Mouse (Mus musculus) mouse embryonic stem cell (cell line): ENCODE data around the gene Gprasp1.
"Not testable (repeated sequence)": the region's sequence is repeated elsewhere in the genome, so short reads cannot be mapped to it uniquely, and the experiment has no call there.

Experiments
- in situ Hi-C, 2 experiments: fragments of 300-500 bp; cut with MboI; formaldehyde crosslinking; loops; 1 replicate in 1 of 2; 3 replicates in 1 of 2; pipeline ENCODE4 v1.14.3; 2019 to 2020; ENCODE audit warnings: low sequenced_read_pairs in 2 of 2, low pct_unique_long_range_greater_than_20kb in 1 of 2, mixed read lengths in 1 of 2; ENCODE audit not compliant: unreplicated experiment in 1 of 2

Gene Gprasp1

DNA sequence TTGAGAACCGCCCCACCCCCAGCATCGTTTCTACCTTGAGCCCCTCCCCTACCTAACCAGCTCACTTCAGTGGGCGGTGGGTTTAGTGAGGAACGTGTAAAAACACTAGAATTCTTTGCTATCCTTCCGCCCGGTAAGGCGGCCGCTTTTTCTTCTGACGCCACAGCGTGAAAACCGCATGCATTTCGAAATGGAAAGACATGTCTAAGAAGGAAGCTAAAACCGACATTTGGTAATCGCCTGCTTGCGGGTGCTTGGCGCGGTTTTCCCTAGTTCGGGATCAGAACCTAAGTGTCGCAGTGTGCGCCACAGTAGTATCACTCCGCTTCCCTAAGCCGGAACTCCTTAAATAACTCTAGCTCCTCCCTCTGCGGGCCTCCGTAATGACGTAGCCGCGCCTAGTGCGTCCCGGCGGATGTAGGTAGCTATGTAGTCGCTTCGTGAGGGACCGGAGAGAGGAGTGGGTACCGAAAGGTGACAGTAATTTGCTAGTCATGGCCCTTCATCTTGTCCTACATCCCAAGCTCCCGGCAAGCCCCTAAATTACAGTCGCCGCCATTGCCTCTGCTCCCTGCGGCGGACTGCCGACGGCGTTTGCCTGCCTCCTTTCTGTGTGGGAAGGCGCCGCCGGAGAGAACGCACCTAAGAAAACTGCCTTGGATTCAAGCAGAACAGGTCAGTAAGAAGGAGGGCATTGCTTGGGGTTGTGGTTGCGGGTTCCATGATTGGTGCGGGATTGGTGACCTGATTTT lies at the start of gene Gprasp1, which contains the start of gene Armcx5:
TSS of gene Gprasp1 (plus strand) at position 430 of the 752 bp plus-strand sequence.
TSS of gene Armcx5 (plus strand) at position 430 of the 752 bp plus-strand sequence.
- in situ Hi-C loops = no loop called here

DNA sequence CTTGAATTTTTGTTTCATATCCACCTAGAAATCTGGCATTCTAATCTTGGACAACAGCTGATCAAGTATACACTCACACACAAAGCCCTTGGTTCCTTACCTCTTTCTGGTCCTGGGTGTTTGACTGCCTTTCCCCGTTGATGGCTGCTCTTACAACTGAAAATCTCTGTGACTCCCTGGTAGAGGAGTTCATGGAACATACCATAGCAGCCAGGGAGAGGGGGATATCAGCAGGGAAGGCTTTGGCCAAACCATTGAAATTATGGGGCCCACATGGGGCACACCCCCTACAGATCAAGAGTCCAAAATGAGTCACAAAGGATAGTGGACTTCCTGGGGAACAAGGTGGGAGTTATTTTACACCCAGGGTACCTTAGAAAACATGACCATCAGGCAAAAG lies 48.9 kb upstream of the Gprasp1 start, which contains the start of gene Tcp11x2:
TSS of gene Tcp11x2 (minus strand) at position 158 of the 400 bp plus-strand sequence.
- in situ Hi-C loops = no loop called here

DNA sequence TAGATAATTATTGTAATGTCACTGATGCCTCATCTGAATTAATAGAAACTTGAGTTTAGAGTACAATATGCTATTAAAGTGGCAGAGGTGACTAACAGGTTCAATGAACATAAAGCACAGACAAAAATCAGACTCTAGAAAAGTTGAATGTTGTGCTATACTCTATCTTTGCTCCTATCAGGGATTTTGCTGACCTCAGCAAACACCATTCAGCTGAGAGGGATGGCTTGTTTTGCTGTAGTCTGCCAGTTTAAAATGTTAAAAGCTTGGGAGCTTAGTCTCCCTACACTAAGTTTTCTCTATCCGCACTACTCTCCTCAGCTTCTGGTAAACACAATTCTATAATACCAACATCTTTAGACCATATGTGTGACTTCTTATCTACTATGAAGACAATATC lies 39.4 kb upstream of the Gprasp1 start:
- in situ Hi-C loops = no loop called here

DNA sequence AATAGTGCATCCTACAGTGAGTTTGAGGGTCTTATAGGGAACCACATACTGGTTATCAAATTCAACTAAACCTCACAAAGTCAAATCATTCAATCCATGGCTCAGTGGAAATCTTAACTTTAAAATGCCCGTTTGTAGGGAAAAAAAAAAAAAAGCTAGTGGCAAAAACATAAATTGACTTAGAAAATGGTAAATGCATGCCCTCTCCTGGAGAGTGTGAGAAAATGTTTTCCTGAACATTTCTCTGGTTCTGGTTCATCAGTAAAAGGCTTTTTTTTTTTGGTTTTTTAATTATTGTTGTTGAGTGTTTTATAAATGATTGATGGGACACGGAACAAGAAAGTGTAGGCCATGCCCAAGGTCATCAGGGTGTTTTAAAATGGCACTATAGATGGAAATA lies 38.2 kb upstream of the Gprasp1 start:
- in situ Hi-C loops = no loop called here

DNA sequence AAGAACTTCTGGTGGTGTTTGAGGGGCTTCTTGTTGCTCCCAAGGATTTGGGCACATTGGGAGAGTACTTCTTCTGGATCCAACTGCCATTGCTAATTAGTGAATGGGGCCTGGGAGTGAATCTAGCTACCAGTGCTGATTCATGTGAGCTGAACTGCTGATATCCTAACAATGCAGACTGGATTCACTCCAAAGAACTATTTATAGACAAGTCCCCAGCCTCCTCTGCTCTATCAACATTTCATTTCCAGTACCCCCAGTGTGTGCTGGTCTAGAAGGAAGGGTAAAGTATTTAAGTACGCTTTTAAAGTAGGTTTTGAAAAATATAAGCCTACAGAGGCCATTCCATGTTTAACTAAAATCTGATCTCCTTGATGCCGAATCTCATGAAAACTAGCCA lies 29.7 kb upstream of the Gprasp1 start:
- in situ Hi-C loops = no loop called here

DNA sequence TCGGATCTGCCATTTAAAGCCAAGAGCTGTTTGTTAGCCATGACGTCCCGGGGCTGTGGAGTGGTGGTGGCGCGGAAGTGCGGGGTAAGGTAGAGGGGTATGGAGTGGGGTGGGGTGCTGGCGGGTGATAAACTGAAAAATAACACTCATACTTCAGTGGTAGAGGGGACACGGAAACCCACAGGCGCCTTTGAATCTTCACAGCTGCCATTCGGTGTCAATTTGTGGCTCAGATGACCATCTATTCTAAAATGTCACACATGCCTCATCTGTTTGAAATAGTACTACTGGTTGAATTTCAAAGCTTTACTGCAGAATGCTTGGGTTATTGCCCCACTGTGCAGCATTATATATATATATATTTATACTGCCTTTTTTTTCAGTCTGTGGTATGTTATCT lies 17.4 kb upstream of the Gprasp1 start, which contains the start of gene Tmsb15a:
TSS of gene Tmsb15a (minus strand) at position 101 of the 400 bp plus-strand sequence.
- in situ Hi-C loops = no loop called here

DNA sequence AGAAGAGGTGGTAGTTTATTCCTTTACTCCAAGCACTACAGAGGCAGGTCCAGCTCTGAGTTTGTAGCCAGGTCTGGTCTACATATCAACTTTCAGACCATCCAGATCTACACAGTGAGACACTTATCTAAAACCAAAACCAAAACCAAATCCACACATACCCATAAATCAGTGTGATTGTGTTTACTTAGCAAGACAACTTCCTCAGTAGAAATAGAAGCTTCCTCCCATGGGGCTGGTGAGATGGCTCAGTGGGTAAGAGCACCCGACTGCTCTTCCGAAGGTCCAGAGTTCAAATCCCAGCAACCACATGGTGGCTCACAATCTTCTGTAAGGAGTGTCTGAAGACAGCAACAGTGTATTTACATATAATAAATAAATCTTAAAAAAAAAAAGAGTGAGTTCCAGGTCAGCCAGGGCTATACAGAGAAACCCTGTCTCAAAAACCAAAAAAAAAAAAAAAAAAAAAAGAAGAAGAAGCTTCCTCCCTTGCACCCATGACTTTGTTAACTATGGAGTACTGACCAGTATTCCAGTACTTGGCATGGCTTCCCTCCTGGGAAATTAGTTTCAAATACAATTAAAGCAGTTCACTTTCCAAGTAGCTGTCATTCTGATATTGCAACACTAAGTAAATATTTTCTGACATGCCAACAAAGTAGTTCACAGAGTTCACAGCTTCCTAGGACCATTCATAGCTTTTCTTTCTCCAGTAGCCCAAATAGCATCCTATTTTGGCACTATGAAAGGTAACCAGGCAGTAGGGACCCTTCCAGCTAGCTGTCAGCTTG lies 3.6 kb upstream of the Gprasp1 start:
- in situ Hi-C loops = no loop called here

DNA sequence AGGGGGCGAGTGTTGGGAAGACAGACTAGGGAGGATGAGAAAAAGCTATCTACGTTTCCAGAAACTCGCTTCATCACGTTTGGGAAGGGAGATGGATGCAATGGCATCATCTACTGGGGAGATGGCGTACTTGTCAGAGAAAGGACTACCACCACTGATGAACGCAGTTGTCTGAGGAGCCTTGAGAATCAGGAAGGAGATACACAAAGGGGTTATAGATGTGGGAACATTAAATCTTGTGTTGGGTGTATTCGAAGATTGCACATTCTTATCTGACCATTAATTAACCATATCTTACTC lies 473 bp downstream of the Gprasp1 start:
- in situ Hi-C loops = no loop called here

DNA sequence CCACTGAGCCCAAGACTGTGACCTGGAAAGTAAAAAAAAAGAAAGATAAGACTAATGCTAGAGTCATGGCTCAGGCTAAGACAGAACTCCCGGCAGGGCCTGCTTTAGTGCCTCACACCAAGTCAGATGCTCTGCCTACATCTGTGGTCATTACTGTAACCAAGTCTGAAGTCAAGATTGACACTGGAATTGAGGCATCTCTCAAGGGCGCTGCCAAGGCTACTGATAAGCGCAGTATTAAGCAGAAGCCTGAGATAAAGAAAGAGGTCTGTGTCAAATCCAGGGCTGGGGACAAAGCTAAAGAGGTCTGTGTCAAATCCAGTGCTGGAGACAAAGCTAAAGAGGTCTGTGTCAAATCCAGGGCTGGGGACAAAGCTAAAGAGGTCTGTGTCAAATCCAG lies 2.8 kb downstream of the Gprasp1 start:
- in situ Hi-C loops = not testable (repeated sequence)

DNA sequence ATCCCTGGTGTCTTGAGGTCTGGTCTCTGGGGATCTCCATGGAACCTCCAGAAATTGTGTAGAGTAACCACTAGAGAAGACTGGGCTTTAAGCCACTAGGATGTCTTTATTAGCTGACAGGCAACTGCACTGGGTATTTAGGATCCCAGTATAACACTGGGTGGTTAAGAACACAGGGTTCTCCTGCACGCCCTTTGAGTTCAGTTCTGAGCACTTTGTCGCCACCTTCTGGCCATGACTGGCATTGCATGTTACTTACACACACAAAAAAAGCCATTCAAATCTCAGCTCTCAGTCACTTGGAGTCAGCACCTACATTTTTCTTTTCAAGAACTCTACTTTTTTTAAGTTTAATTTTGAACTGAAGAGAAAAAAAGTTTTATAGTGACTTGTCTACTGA lies 10.3 kb downstream of the Gprasp1 start:
- in situ Hi-C loops = no loop called here

DNA sequence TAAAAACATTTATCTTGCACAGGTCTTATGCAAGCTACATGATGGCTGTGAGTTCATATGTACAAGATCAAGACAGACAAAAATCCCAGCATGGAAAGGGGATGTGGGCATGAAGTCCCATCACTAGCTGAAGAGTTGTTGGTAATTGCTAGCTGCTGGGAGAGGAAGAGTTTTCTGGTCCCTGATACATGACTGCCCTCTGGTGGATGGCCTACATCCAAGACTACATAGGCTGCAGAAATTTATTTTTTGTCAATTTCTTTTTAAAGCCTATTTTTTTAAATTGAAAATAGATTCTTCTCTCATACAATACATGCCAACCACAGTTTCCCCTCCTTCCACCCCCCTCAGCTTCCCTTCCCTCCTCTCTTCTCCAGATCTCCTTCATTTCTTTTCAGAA lies 19.2 kb downstream of the Gprasp1 start:
- in situ Hi-C loops = no loop called here

DNA sequence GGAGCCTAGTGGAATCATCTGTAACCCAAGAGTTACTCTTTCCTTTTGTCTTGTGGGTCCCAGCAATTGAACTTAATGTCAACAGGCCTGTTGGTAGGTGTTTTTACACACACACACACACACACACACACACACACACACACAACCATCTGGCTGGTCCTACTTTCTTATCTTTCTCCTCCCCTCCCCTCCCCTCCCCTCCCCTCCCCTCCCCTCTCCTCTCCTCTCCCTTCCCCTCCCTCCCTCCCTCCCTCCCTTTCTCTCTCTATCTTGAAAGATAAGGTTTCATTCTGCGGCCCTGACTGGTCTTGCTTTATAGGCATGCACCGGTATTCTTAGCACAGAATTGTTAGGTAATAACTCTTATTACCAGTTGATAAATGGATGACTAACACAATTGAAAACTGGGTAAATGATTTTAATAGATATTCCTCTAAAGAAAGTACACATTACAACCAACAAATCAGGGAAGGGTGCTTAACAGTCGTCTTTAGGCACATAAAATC lies 25.6 kb downstream of the Gprasp1 start:
- in situ Hi-C loops = no loop called here

DNA sequence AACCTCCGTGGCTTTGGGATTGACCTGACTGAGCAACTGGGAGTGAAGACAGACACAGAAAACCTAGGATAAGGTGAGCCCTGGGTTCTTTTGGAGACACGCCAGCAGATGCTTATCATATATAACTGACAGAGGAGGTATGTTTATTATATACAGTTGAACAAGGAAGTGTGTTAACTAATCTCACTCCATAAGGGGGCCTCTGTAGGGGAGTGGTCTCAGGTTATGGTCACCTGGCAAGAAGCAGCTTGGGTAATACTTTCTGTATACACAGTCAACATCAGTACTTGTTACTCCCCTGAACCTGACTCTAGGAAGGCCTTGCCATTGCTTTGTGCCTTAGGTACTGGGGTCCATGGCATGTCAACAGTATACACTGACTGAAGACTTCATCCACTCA lies 26.0 kb downstream of the Gprasp1 start:
- in situ Hi-C loops = no loop called here

DNA sequence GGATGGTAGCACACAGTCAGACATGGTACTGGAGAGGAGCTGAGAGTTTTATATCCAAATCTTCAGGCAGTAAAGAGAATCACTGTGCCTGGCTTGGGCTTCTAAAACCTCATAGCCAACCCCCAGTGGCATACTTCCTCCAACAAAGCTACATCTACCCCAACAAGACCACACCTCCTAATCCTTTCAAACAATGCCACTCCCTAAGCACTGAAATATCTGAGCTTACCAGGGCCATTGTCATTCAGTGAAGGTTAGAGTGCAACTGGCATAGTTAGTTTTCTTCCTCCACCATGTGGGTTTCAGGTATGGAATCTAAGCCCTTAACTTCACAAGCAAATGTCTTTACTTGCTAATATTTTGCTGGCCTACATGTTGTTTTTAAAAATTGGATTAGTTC lies 49.0 kb downstream of the Gprasp1 start:
- in situ Hi-C loops = no loop called here

DNA sequence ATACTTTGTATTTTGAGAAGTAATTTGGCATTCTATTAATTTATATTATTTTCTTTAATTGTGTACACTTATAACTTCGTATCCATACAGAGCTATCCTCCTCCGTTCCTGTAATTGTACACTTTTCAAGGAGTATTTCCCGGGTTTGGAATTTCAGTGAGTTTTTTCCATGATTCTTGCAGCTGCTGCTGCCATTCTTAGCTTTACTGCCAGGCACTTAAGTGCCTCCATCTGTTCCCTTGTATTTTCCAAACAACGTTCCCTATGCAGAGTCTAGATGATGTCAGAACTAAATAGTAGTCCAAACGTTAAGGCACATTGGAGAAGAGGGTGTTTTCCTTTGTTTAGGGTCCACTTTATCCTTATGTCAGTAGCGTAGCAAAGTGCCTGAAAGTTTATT lies 49.8 kb downstream of the Gprasp1 start:
- in situ Hi-C loops = no loop called here

DNA sequence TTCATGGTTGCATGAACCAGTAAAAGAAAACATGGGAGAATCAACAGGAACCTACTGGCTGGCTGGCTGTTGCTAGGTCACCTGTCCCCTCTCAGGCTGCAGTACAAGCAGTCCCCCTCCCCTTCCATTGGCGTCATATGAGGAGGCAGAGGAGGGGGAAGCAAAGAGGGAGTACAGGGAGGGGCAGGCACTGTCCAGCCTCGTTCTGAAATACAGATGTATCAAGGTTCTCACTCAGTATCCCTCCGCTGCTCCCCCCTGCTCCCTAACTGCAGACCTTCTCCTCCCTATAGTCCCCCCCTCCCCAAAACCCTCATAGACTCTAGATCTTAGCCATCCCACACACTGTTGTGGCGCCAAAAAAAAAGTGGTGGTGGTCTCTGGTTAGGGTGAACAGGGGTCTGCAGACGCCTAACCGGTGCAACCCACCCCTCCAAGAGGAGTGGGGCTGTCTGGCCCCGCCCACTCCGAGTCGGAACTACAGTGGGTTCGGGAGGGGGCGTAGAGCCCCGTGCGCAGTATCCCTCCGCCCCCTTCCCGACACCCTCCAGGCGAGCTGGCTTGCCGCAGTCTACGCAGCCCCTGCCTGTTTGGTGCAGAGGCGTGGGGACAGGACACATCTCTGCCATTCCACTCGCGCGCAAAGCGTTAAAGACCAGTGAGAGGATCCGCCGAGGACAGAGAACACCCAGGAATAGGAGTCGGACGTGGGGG lies 53.2 kb downstream of the Gprasp1 start:
- in situ Hi-C loops = not testable (repeated sequence)

DNA sequence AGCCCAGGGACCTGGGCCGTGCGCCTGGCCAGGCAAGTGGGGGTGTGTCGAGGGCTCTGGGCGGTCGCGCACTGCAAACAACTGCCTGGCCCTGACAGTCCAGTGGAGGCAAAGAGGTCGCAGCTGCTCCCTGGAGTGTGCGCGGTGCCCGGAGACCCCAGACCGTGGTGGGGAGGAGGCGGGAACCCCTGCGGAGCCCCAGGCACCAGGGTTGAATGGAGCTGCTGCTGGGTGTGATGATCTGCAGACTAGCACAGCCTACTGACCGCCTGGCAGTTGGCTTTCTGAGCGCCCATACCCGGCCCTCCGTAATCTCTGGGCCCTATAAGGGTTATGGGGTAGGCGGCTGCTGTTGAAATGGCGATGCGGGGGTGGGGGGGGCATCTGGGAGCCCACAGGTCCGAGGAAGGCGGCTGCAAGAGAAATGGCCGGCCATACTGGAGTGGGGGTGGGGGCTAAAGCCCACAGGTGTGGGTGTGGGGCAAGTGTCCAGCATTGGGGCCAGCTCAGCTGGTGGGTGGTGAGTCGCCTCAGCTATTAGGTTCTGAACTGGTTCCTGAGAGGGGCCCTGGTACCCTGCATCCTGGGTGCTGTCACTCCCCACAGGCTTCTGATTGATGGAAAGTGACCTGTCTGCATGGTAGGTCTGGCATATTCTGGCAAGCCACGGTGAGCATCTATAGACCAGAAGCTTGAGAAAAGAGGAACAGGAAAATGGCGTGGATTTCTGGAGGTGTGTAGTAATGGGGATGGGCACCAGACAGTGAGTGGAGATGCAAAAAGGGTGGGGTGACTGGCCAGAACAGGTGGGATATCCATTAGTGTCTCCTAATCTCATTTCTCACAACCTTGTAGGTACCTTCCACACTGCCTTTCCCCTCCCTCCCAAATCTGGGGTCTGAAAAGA lies 54.0 kb downstream of the Gprasp1 start:
- in situ Hi-C loops = not testable (repeated sequence)

DNA sequence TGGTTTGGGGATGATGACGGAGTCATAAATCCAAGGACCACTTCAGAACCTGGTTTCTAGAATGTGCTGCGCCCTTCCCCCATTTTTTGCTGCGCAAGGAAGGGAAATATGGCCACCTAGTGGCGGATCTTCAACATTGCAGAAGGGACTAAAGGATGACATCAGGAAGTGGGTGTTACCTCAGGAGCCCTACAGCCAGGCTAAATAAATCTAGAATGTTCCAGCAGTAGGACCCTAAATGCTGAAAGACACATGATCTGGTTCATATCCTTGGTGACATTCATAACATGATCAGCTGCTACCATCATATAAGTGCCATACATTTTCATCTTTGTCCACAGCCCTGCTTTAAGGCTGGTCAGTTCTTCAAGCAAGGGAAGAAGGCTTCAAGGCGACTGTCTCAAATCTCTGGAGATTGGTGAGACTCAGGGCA lies 54.7 kb downstream of the Gprasp1 start, which contains the start of gene Bhlhb9:
TSS of gene Bhlhb9 (plus strand) at position 383 of the 433 bp plus-strand sequence.
- in situ Hi-C loops = not testable (repeated sequence)
